Mouse (Mus musculus) urinary bladder, adult 18-20 months (tissue): ENCODE data around the gene Agpat4.
A peak's percentile ranks its signal among the peaks of the same experiment; 100 is the strongest.

Experiments used
- DNase-seq, 2 experiments: peaks; one replicate each; pipeline ENCODE4 v3.0.0; 2022; ENCODE audit warnings: low spot score in 2 of 2, mixed read lengths in 2 of 2

Agpat4 gene

GRCm38 (mm10) chr17:12160540-12160939 is 42.0 kb downstream of the Agpat4 start:
- DNase-seq = no peak

DNA sequence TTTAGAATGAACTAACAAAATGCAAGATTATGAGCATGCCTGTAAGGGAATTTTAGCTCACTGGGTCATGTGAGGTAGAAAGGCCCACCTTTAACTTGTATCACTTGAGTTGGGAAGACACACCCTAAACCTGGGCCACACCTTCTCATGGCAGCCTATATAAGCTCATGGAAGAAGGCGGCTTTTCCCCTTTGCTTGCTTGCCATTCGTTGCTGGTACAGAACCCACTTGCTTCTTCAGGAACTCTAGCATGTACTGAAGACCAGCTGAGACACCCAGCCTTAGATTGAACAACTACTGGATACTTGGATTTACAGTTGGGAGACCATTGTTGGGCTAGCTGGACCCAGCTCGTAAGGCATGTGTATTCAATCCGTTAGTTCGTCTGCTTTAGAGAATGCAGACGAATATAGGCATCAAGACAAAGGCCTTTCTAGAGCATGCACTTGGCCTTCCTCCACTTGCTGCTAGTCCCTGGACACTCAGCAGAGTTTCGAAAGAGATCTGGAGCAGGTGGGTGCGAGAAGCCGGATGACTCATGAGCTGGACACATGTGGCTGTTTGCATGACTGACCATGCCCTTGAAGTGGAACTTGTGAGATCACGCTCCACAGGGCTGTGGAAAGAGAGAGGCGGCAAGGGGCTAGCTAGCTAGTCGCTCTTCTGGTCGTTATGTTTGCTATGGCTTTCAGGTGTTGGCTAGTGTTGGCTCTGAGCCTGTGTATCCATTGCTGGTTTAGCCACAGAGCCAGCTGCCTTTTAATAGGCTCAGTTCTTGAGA is 42.7 kb downstream of the Agpat4 start:
- no peak for DNase-seq

GRCm38 (mm10) chr17:12161877-12162276 is 43.4 kb downstream of the Agpat4 start:
- DNase-seq = no peak

DNA sequence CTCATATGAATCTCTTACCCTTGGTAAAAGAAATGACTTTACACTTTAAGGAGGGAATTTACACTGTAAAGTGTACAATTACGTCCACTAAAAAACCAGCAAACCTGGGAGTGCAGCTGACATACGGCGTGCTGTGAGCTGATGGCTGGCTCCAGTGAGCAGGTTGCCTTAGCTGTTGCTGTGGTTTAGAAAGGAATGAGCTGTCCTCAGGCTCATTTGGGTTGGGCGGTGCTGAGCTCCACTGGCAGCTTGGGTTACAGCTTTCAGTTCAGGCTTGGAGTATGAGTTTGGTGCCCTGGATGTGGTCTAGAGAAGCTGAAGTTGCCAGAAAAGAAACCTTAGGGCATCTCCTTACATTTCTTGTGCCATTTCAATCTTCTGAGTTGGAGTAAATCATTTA is 44.3 kb downstream of the Agpat4 start:
- no peak for DNase-seq

- no peak for DNase-seq
These were observed 44.9 kb downstream of the Agpat4 start for GRCm38 (mm10) chr17:12163403-12163802.

GRCm38 (mm10) chr17:12163903-12164302 is 45.4 kb downstream of the Agpat4 start:
- no peak for DNase-seq

GRCm38 (mm10) chr17:12164507-12164906 is 46.0 kb downstream of the Agpat4 start:
- DNase-seq = no peak

- DNase-seq = no peak
These were observed 46.6 kb downstream of the Agpat4 start for GRCm38 (mm10) chr17:12165009-12165695.

GRCm38 (mm10) chr17:12165701-12166100 is 47.2 kb downstream of the Agpat4 start:
- DNase-seq = no peak

GRCm38 (mm10) chr17:12168536-12168935 is 50.0 kb downstream of the Agpat4 start:
- peak; percentile 28 to 74 for DNase-seq

GRCm38 (mm10) chr17:12169326-12169836 is 50.9 kb downstream of the Agpat4 start:
- DNase-seq = no peak

GRCm38 (mm10) chr17:12170791-12171497 is 52.4 kb downstream of the Agpat4 start:
- no peak for DNase-seq

- no peak for DNase-seq
These were observed 53.2 kb downstream of the Agpat4 start for GRCm38 (mm10) chr17:12171666-12172065.

DNA sequence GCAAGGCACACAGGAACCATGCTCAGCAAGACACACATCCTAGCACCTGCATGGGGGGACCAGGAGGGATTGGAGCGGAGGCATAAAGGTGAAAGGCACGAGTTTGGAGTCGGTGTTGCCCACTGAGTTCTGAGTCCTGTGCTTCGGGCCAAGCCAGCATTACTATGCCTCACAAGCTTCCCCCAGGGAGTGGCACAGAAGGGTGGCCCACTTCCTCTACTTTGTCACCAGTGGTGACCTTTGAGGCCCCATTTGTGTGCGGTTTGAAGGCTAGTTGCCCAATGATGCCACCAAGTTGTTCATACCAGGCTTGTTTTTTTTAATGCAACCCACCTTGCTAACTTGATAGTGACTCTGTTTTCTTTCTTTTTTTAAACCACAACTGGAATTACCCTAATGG is 55.7 kb downstream of the Agpat4 start:
- no peak for DNase-seq

- DNase-seq = no peak
These were observed 56.4 kb downstream of the Agpat4 start for GRCm38 (mm10) chr17:12174896-12175295.

DNA sequence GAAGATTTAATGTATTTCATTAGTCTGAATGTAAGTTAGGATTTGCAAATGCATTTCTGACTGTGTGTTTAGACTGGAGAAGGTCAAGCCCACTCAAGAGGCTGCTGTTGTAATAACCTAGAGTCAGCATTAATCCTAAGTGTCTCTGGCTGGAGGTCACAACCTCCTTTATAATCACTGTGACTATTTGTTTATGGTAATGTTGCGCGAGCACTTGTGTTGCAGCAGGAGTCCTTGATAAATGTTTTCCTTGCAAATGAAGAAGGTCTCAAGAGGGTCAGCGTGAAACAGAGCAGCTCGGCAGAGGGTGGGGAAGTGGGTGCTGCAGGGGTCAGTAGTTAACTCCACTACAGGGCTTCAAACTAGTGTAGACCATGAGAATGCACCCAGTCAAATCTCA is 57.1 kb downstream of the Agpat4 start:
- DNase-seq = no peak

- DNase-seq = no peak
These were observed 60.8 kb downstream of the Agpat4 start for GRCm38 (mm10) chr17:12179339-12179738.

GRCm38 (mm10) chr17:12179766-12180165 is 61.3 kb downstream of the Agpat4 start:
- no peak for DNase-seq

- DNase-seq = no peak
These were observed 64.4 kb downstream of the Agpat4 start for GRCm38 (mm10) chr17:12182702-12183485.

GRCm38 (mm10) chr17:12184283-12184682 is 65.8 kb downstream of the Agpat4 start:
- DNase-seq = no peak

GRCm38 (mm10) chr17:12185855-12186254 is 67.4 kb downstream of the Agpat4 start:
- DNase-seq = no peak

DNA sequence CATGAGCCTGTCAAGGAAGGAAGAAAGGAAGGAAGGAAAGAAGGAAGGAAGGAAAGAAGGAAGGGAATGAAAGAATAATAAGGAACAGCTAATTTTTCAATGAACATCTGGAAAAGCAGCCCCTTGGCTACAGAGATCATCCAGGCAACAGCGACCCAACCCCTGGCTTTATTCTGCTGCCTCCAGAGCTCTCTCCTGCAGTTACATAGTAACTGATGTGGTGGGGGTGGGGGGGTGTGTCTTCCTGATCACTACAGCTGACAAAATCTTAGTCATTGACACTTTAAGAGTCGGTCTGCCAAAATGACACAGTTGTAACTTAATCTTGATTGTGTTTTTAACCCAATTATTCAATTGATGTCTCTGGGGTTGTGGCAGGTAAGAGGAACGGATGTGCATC is 67.8 kb downstream of the Agpat4 start:
- no peak for DNase-seq
